ENCODE assay signal across 25 mouse cellular contexts in the genomic region with DNA sequence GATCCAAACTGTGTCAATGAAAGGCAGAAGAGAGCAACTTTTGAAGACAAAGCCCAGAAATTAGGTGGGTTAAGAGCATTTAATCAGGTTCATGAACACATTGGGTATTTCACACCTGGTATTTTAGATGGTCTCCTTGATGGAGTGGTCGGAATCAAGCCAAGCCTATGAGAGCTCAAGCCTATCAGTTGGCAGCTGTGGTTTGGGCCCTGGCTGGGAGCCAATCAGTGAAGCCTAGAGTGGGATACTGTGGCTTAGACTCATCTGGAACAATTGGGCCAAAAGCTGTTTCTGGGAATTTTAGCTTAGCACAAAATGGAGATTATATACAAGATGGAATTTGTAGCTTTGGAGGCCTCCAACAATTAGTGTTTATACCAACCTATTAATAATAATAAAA.
DNase-seq lines count a peak whose midpoint lies in the region; ATAC-seq and TF ChIP-seq lines count a peak whose summit lies in the region.
"Had no signal": no experiment of that assay in that cellular context is flagged by ENCODE, and none has a peak within 500 bp of the region (broad histone marks: within the 10 kb centered on the region; RNA-seq: fewer than 3 reads in every experiment).

No protein-coding gene starts in this region.

- no peak for TF ChIP-seq CTCF in hindbrain, postnatal 0 days (IDR thresholded peaks at IDR 0.05; ENCODE audit: low read depth)
- no peak for TF ChIP-seq CTCF in midbrain, postnatal 0 days (IDR thresholded peaks at IDR 0.05)

- WGBS in embryonic facial prominence, embryonic 14.5 days = 57% methylated on average over 1 of the region's 1 CpGs
- WGBS in embryonic facial prominence, embryonic 10.5 days = 89% methylated on average over 1 of the region's 1 CpGs
- 74% methylated on average over 1 of the region's 1 CpGs for WGBS in hindbrain, postnatal 0 days
- WGBS in hindbrain, embryonic 12.5 days = 85% methylated on average over 1 of the region's 1 CpGs
- WGBS in midbrain, postnatal 0 days = 85% methylated on average over 1 of the region's 1 CpGs
- 92% methylated on average over 1 of the region's 1 CpGs for WGBS in midbrain, embryonic 14.5 days

- no peaks in the 10 kb centered on the region for H3K27me3 ChIP-seq in embryonic facial prominence, embryonic 14.5 days (replicated peaks; ENCODE audit: control insufficient read depth, insufficient read depth, low read length)
- H3K27me3 ChIP-seq in embryonic facial prominence, embryonic 10.5 days (replicated peaks; ENCODE audit: low read depth, poor library complexity, severe bottlenecking) = no peaks in the 10 kb centered on the region
- H3K27me3 ChIP-seq in hindbrain, postnatal 0 days (ENCODE audit: insufficient read depth, low read length) = no peaks in the 10 kb centered on the region
- no peaks in the 10 kb centered on the region for H3K27me3 ChIP-seq in hindbrain, embryonic 12.5 days
- no peaks in the 10 kb centered on the region for H3K27me3 ChIP-seq in midbrain, postnatal 0 days (ENCODE audit: insufficient read depth, low read length)
- no peaks in the 10 kb centered on the region for H3K27me3 ChIP-seq in midbrain, embryonic 14.5 days (ENCODE audit: control insufficient read depth, insufficient read depth, low read length)
- H3K27me3 ChIP-seq: CH12.LX; embryonic facial prominence, embryonic 12.5 days; embryonic facial prominence, embryonic 15.5 days; forebrain, embryonic 13.5 days had no signal

- H3K9me3 ChIP-seq in embryonic facial prominence, embryonic 14.5 days (ENCODE audit: control insufficient read depth, low read length) = no peaks in the 10 kb centered on the region
- no peaks in the 10 kb centered on the region for H3K9me3 ChIP-seq in embryonic facial prominence, embryonic 10.5 days
- H3K9me3 ChIP-seq in hindbrain, postnatal 0 days (ENCODE audit: low read length) = no peaks in the 10 kb centered on the region
- H3K9me3 ChIP-seq in hindbrain, embryonic 12.5 days (replicated peaks) = no peaks in the 10 kb centered on the region
- H3K9me3 ChIP-seq in midbrain, postnatal 0 days (ENCODE audit: low read length) = no peaks in the 10 kb centered on the region
- no peaks in the 10 kb centered on the region for H3K9me3 ChIP-seq in midbrain, embryonic 14.5 days (ENCODE audit: control insufficient read depth, low read length)
- H3K9me3 ChIP-seq: embryonic facial prominence, embryonic 12.5 days; embryonic facial prominence, embryonic 15.5 days; forebrain, embryonic 13.5 days had no signal

- no peak overlapping the region for H3K9ac ChIP-seq in embryonic facial prominence, embryonic 14.5 days (ENCODE audit: low read depth, low read length)
- no peak overlapping the region for H3K9ac ChIP-seq in hindbrain, postnatal 0 days (replicated peaks; ENCODE audit: low read length)
- H3K9ac ChIP-seq in hindbrain, embryonic 12.5 days = no peak overlapping the region
- no peak overlapping the region for H3K9ac ChIP-seq in midbrain, postnatal 0 days (replicated peaks; ENCODE audit: low read length, poor library complexity, severe bottlenecking)
- H3K9ac ChIP-seq in midbrain, embryonic 14.5 days (replicated peaks; ENCODE audit: low read length) = no peak overlapping the region
- H3K9ac ChIP-seq: embryonic facial prominence, embryonic 12.5 days; embryonic facial prominence, embryonic 15.5 days; forebrain, embryonic 13.5 days had no signal

- no peak for ATAC-seq in cerebellum, adult (ENCODE audit: insufficient number of reproducible peaks, low FRiP score, low TSS enrichment)
- ATAC-seq in embryonic facial prominence, embryonic 14.5 days (ENCODE audit: low read depth) = no peak
- ATAC-seq in hindbrain, postnatal 0 days = no peak
- no peak for ATAC-seq in hindbrain, embryonic 12.5 days (ENCODE audit: low FRiP score)
- ATAC-seq in midbrain, postnatal 0 days (ENCODE audit: low FRiP score) = no peak
- no peak for ATAC-seq in midbrain, embryonic 14.5 days (ENCODE audit: low FRiP score, low TSS enrichment)
- ATAC-seq: CD4-positive, CD25-positive, alpha-beta regulatory T cell, adult 4 months; forebrain, embryonic 13.5 days; forebrain, embryonic 16.5 days had no signal

- no peak overlapping the region for H3K4me2 ChIP-seq in embryonic facial prominence, embryonic 14.5 days (ENCODE audit: low read depth, low read length)
- no peak overlapping the region for H3K4me2 ChIP-seq in hindbrain, postnatal 0 days (ENCODE audit: low read depth, low read length)
- H3K4me2 ChIP-seq in hindbrain, embryonic 12.5 days (replicated peaks) = no peak overlapping the region
- H3K4me2 ChIP-seq in midbrain, postnatal 0 days (ENCODE audit: low read depth, low read length, poor library complexity, severe bottlenecking) = no peak overlapping the region
- no peak overlapping the region for H3K4me2 ChIP-seq in midbrain, embryonic 14.5 days (ENCODE audit: low read length)
- H3K4me2 ChIP-seq: embryonic facial prominence, embryonic 12.5 days; embryonic facial prominence, embryonic 15.5 days; forebrain, embryonic 13.5 days had no signal

- H3K27ac ChIP-seq in embryonic facial prominence, embryonic 14.5 days (replicated peaks; ENCODE audit: low read depth, low read length) = no peak overlapping the region
- H3K27ac ChIP-seq in embryonic facial prominence, embryonic 10.5 days (replicated peaks) = no peak overlapping the region
- no peak overlapping the region for H3K27ac ChIP-seq in hindbrain, postnatal 0 days
- H3K27ac ChIP-seq in hindbrain, embryonic 12.5 days = no peak overlapping the region
- H3K27ac ChIP-seq in midbrain, postnatal 0 days (ENCODE audit: low read depth, low read length) = no peak overlapping the region
- no peak overlapping the region for H3K27ac ChIP-seq in midbrain, embryonic 14.5 days (replicated peaks; ENCODE audit: low read depth, low read length)
- H3K27ac ChIP-seq: embryonic facial prominence, embryonic 12.5 days; embryonic facial prominence, embryonic 15.5 days; forebrain, embryonic 13.5 days had no signal

- H3K4me3 ChIP-seq in embryonic facial prominence, embryonic 14.5 days (ENCODE audit: low read depth, low read length) = no peak overlapping the region
- no peak overlapping the region for H3K4me3 ChIP-seq in embryonic facial prominence, embryonic 10.5 days
- no peak overlapping the region for H3K4me3 ChIP-seq in hindbrain, postnatal 0 days (ENCODE audit: low read length)
- H3K4me3 ChIP-seq in hindbrain, embryonic 12.5 days = no peak overlapping the region
- no peak overlapping the region for H3K4me3 ChIP-seq in midbrain, postnatal 0 days (ENCODE audit: low read depth, low read length)
- H3K4me3 ChIP-seq in midbrain, embryonic 14.5 days (replicated peaks; ENCODE audit: low read depth, low read length) = no peak overlapping the region
- H3K4me3 ChIP-seq: embryonic facial prominence, embryonic 12.5 days; embryonic facial prominence, embryonic 15.5 days; erythroblast, embryonic 14.5 days; forebrain, embryonic 13.5 days had no signal

- H3K4me1 ChIP-seq in embryonic facial prominence, embryonic 14.5 days (ENCODE audit: control insufficient read depth, insufficient read depth, low read length) = no peaks in the 10 kb centered on the region
- H3K4me1 ChIP-seq in embryonic facial prominence, embryonic 10.5 days = no peaks in the 10 kb centered on the region
- H3K4me1 ChIP-seq in hindbrain, postnatal 0 days (ENCODE audit: insufficient read depth, low read length) = no peaks in the 10 kb centered on the region
- H3K4me1 ChIP-seq in hindbrain, embryonic 12.5 days = no peaks in the 10 kb centered on the region
- H3K4me1 ChIP-seq in midbrain, postnatal 0 days (ENCODE audit: insufficient read depth, low read length) = no peaks in the 10 kb centered on the region
- H3K4me1 ChIP-seq in midbrain, embryonic 14.5 days (ENCODE audit: control insufficient read depth, insufficient read depth, low read length) = no peaks in the 10 kb centered on the region
- H3K4me1 ChIP-seq: embryonic facial prominence, embryonic 12.5 days; embryonic facial prominence, embryonic 15.5 days; forebrain, embryonic 13.5 days had no signal

- no peaks in the 10 kb centered on the region for H3K36me3 ChIP-seq in embryonic facial prominence, embryonic 14.5 days (ENCODE audit: control insufficient read depth, insufficient read depth, low read length)
- H3K36me3 ChIP-seq in embryonic facial prominence, embryonic 10.5 days (replicated peaks) = no peaks in the 10 kb centered on the region
- no peaks in the 10 kb centered on the region for H3K36me3 ChIP-seq in hindbrain, postnatal 0 days (ENCODE audit: insufficient read depth, low read length)
- H3K36me3 ChIP-seq in hindbrain, embryonic 12.5 days = no peaks in the 10 kb centered on the region
- H3K36me3 ChIP-seq in midbrain, postnatal 0 days (ENCODE audit: insufficient read depth, low read length) = no peaks in the 10 kb centered on the region
- no peaks in the 10 kb centered on the region for H3K36me3 ChIP-seq in midbrain, embryonic 14.5 days (ENCODE audit: control insufficient read depth, insufficient read depth, low read length)
- H3K36me3 ChIP-seq: embryonic facial prominence, embryonic 12.5 days; embryonic facial prominence, embryonic 15.5 days; G1E had no signal

- peak; percentile 63 to 74 for DNase-seq in cerebellum, postnatal 10 days
- peak; percentile 38 for DNase-seq in embryonic facial prominence, embryonic 14.5 days (ENCODE audit: low spot score)
- DNase-seq in embryonic facial prominence, embryonic 10.5 days (ENCODE audit: low spot score) = no peak
- DNase-seq in hindbrain, postnatal 0 days (ENCODE audit: low spot score) = peak; percentile 28
- peak; percentile 17 for DNase-seq in midbrain, postnatal 0 days (ENCODE audit: low spot score)
- DNase-seq in midbrain, embryonic 14.5 days = no peak
- DNase-seq: adrenal gland, adult 2 months; adrenal gland, postnatal 10 days; adrenal gland, postnatal 25 days; B cell, adult 2 months; cerebellum, adult 11-12 months; cerebellum, adult 8-10 months; cerebellum, adult 9-11 months; cerebellum, postnatal 36 days; embryo, embryonic 11 days had no signal

Comparison
In these comparisons a context has a peak if more than half of its experiments do, and no peak if none do; other contexts are left out.
1. DNase-seq: peak in cerebellum, postnatal 10 days (2 of 2), embryonic facial prominence, embryonic 14.5 days (single experiment), hindbrain, postnatal 0 days (single experiment) and midbrain, postnatal 0 days (single experiment); none in embryonic facial prominence, embryonic 10.5 days (single experiment) and midbrain, embryonic 14.5 days (single experiment).